Mouse (Mus musculus) heart, embryonic 15.5 days (tissue): Measurements from ENCODE around the gene Samhd1. TPM values are rescaled to one million over a fixed set of nuclear protein-coding genes. Genes with fewer than 3 reads are reported as not detected.

Experiments
- ATAC-seq: fragments of 200-750 bp; cut with Nextera tagmentation; replicated peaks from 2 replicates; pipeline ENCODE4 v1.8.0; 2017; ENCODE audit warnings: low read depth, moderate TSS enrichment; ENCODE audit not compliant: insufficient number of reproducible peaks, insufficient read depth, low FRiP score
- H3K27ac ChIP-seq: fragments of 300-500 bp; sonication (generic); 2 replicates; pipeline ENCODE4 v1.5.1; 2015; ENCODE audit warnings: mild to moderate bottlenecking, inconsistent platforms
- H3K27me3 ChIP-seq: fragments of 300-500 bp; sonication (generic); 2 replicates; pipeline ENCODE4 v1.6.1; 2015; ENCODE audit warnings: inconsistent platforms
- H3K36me3 ChIP-seq: fragments of 300-500 bp; sonication (generic); 2 replicates; pipeline ENCODE4 v1.6.1; 2015; ENCODE audit warnings: mild to moderate bottlenecking, inconsistent platforms
- H3K4me1 ChIP-seq: fragments of 300-500 bp; sonication (generic); replicated peaks from 2 replicates; pipeline ENCODE4 v1.6.1; 2015; ENCODE audit warnings: inconsistent platforms
- H3K4me2 ChIP-seq: fragments of 300-500 bp; sonication (generic); 2 replicates; pipeline ENCODE4 v1.6.1; 2015; ENCODE audit warnings: inconsistent platforms, mild to moderate bottlenecking, moderate library complexity
- H3K4me3 ChIP-seq: fragments of 300-500 bp; sonication (generic); 2 replicates; pipeline ENCODE4 v1.5.1; 2015; ENCODE audit warnings: mild to moderate bottlenecking, inconsistent platforms
- H3K9ac ChIP-seq: fragments of 300-500 bp; sonication (generic); 2 replicates; pipeline ENCODE4 v1.6.1; 2015; ENCODE audit warnings: mild to moderate bottlenecking, inconsistent platforms
- H3K9me3 ChIP-seq: fragments of 300-500 bp; sonication (generic); replicated peaks from 2 replicates; pipeline ENCODE4 v1.6.1; 2016; ENCODE audit warnings: inconsistent platforms
- WGBS: fragments of 180-500 bp; shearing (Covaris S2); methylation state at CpG from one replicate; pipeline ENCODE4 v1.1.7; 2015; ENCODE audit warnings: mixed read lengths; 5-methylcytosine and 5-hydroxymethylcytosine counted together
- polyA plus RNA-seq: library from polyadenylated mRNA; unstranded; fragments of >200 nt; fragmentation: Nextera tagmentation; extraction: Ambion mirVana; gene quantifications from 2 replicates; pipeline ENCODE4 v1.2.1, GENCODE M21; 2015

Gene Samhd1
- polyA plus RNA-seq, 1 experiment from 2014 or later: 14.2 TPM

DNA sequence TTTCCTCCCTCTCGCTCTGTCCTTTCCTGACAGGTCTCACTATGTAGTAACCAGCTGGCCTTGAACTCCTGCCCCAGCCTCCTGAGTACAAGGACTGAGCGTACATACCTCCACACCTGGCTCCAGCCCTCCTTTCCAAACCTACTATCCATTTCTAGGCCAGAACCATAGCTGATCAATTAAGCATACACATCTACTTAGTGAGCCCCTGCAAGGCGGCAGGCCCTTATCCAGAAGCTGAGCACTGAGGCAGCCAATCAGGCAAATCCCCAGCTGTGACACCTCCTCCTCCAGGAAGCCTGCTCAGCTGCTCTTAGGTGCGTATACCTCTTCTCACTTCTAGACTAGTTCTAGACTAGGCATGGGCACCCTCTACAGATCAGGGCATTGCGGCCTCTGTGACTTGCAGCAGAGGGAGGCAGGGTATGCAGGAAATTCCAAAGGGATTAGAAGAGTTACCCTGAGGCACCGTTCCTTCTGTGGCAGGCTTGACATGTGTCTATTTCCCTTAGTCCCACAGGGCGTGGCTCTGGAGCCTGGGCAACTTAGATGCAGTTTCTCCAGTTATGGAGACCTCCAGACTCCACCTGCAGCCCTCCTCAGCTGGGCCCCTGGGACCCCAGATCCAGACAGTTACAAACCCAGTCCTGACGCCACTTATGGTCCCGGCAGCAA is 62.6 kb downstream of the Samhd1 start:
- ATAC-seq: no peak
- no peak overlapping the region for H3K9ac ChIP-seq

DNA sequence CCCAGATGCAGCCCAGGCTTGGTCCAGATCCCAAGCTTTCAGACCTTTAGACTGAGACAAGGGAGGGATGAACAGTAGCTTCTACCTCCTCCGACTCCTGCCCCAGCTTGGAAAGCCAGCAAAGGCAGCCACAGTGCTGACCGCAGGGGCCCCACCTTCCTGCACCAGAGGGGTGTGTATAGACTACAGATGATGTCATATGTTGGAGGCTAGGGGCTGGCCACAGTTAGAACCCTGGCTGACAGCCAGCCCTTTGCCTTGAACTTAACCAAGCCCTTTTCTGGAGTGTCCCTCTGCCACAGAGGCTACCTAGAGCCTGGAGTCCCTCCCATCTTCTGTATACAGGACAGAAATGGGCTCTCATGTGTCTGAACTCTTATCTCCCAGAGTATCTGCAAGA is 63.5 kb downstream of the Samhd1 start:
- Histone ChIP-seq H3K9me3 (no peaks in the 10 kb centered on the region), H3K27ac (peak overlapping the region; percentile 85), H3K4me1 (peaks cover 95% of the 10 kb centered on the region), H3K4me2 (peak overlapping the region; percentile 24), H3K36me3 (no peaks in the 10 kb centered on the region), H3K9ac (peak overlapping the region; percentile 18; the same call in 1 of the 2 replicates), H3K27me3 (no peaks in the 10 kb centered on the region), H3K4me3 (no peak overlapping the region)
- WGBS: 7% methylated on average over 2 of the region's 2 CpGs
- peak; percentile 74 for ATAC-seq

More for the DNA sequence above, 62.6 kb downstream of the Samhd1 start:
- Histone ChIP-seq H3K27me3 (no peaks in the 10 kb centered on the region), H3K4me3 (no peak overlapping the region), H3K4me2 (no peak overlapping the region), H3K27ac (peak overlapping the region; percentile 85), H3K4me1 (peaks cover 95% of the 10 kb centered on the region), H3K9me3 (no peaks in the 10 kb centered on the region), H3K36me3 (no peaks in the 10 kb centered on the region)
- 61% methylated on average over 9 of the region's 9 CpGs for WGBS

DNA sequence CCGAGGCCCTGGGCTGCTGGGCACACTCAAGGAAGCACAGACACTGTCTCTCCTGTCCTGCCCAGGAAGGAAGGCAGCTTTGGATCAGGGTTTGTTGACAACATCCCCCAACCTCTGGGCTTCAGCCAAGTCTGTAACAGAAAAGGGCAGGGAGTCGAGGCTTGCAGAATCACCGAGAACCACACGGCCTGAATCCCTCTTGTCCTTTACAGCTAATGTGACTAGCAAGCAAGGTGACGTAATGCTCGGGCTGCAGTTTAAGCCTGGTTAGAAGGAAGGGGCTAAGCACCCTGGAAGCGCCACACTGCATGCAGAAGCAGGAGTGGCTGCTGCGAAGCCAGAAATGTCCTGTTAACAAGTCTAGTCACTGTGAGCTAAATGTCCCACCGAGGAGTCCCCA is 64.7 kb downstream of the Samhd1 start:
- Histone ChIP-seq H3K27ac (peak overlapping the region; percentile 85), H3K36me3 (no peaks in the 10 kb centered on the region), H3K9me3 (no peaks in the 10 kb centered on the region), H3K9ac (peak overlapping the region; percentile 43), H3K4me3 (no peak overlapping the region), H3K27me3 (no peaks in the 10 kb centered on the region), H3K4me2 (peak overlapping the region; percentile 28), H3K4me1 (peaks cover 95% of the 10 kb centered on the region)
- WGBS: 9% methylated on average over 9 of the region's 9 CpGs
- ATAC-seq: peak; percentile 25

DNA sequence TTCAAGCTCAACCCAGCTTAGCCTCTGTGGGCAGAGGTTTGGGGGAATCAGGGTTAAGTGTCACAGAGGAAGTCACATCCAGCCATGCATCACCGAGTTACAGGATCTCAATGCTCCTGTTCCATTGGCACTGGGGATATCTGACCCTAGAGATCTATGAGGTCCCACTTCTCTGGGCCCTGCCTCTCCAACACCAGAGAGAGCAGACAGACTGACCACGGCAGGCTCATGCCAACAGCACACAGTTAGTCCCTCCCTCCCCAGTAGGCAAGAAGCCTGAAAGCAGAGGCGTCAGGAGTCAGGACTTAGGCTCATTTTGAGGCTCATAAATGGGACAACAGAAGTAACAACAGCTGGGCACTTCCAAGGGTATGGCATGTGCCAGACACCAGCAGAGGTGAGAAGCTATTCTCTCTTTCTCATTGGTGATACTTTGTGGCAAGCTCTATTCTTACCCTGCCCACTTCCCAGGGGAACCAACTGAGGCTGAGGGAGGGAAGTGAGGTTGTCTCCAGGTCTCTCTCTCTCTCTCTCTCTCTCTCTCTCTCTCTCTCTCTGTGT is 65.2 kb downstream of the Samhd1 start:
- no peak overlapping the region for H3K4me3 ChIP-seq

DNA sequence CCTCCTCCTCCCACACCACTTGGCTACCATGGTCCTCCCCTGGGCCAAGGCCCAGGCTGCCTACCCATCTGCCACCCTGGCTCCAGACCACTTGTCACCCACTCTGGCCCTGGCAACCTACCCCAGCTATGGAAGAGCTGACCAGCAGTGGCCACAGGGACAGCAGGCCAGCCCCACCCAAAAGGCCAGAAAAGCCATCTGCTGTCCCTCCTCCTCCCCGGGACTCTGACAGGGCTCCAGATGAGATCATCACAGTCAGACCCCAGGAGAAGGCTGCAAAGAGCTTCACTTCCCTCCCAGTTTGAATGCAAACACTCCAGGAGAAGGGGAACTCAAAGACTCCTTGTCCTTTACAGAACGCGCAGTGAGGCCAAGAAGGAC is 65.7 kb downstream of the Samhd1 start:
- Histone ChIP-seq H3K27ac (peak overlapping the region; percentile 85), H3K27me3 (no peaks in the 10 kb centered on the region), H3K9ac (no peak overlapping the region), H3K36me3 (no peaks in the 10 kb centered on the region), H3K9me3 (no peaks in the 10 kb centered on the region), H3K4me2 (no peak overlapping the region), H3K4me3 (no peak overlapping the region), H3K4me1 (peaks cover 95% of the 10 kb centered on the region)
- 36% methylated on average over 3 of the region's 3 CpGs for WGBS
- ATAC-seq: no peak

More for the DNA sequence above, 65.2 kb downstream of the Samhd1 start:
- Histone ChIP-seq H3K4me2 (no peak overlapping the region; the same call in 1 of the 2 replicates), H3K9ac (0 out of 2 replicates have a peak overlapping the region, but pooled peaks have one; percentile 43), H3K36me3 (no peaks in the 10 kb centered on the region), H3K4me1 (peaks cover 95% of the 10 kb centered on the region), H3K27me3 (no peaks in the 10 kb centered on the region), H3K9me3 (no peaks in the 10 kb centered on the region), H3K27ac (peak overlapping the region; percentile 85)
- ATAC-seq: no peak
- 18% methylated on average over 3 of the region's 3 CpGs for WGBS

DNA sequence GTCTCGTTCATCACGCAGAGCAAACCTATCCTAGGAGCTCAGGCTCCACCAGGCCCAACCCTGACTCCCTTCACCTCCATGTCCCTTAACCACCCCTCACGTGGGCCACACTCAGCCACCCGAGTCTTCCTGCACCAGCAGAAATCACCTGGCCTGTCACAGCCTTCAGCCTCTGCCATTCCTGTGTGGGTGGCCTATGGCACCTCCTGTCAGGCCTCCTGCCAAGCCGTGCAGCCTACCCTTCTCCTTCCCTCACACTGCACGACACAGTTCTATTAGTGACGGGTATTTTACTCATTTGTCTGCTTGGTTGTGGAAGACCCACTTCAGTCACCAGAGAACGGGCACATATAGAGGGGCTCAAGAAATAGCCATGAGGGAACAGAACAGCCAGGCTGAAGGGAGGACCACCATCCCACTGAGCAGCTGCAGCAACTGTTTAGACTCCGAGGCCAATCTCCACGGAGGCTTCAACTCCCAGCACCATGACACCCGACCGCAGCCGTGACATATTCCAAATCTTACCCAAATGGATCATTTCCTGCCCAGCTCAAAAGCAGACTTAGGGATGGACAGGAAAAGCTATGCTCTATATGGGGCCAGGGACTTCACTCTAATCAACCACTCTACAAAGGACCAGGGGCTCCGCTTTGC is 66.2 kb downstream of the Samhd1 start:
- 54% methylated on average over 14 of the region's 14 CpGs for WGBS
- H3K9me3 ChIP-seq: no peaks in the 10 kb centered on the region
- H3K4me2 ChIP-seq: no peak overlapping the region
- no peaks in the 10 kb centered on the region for H3K27me3 ChIP-seq
- H3K4me1 ChIP-seq: peaks cover 95% of the 10 kb centered on the region
- no peak for ATAC-seq
- H3K4me3 ChIP-seq: no peak overlapping the region
- H3K9ac ChIP-seq: no peak overlapping the region
- H3K36me3 ChIP-seq: no peaks in the 10 kb centered on the region
- peak overlapping the region; percentile 85 for H3K27ac ChIP-seq

DNA sequence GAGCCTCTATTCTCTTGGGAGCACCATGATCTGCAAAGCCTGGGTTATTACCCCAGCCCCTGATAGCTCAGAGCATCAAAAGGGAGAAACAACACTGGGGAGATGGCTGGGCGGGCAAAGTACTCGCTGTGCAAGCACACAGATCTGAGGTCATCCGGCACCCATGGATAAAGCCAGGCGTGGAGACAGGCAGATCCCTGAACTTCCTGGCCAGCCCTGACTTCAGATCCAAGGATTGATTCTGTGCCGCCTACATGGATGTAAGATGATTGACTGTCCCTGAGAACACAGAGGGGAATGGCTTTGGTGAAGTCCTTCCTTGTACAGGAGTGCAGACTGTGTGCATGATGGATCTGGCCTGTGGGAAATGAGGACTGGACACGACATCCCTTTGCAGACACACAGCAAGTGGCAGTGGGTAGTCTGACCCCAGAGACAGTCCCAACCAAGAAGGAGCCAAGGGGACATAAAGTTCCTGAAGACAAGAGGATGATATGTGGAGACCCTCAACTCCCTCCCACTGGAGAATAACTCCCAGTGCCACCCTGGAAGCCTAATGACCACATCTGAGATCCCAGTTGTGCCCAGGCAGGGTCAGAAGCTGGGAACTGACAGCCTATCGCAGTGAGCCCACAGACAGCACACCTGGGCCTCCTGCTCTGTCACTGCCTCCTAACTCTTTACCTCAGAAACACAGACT is 68.2 kb downstream of the Samhd1 start:
- ATAC-seq: no peak
- Histone ChIP-seq H3K36me3 (no peaks in the 10 kb centered on the region), H3K9me3 (no peaks in the 10 kb centered on the region), H3K4me1 (peaks cover 90% of the 10 kb centered on the region), H3K4me3 (no peak overlapping the region), H3K4me2 (no peak overlapping the region), H3K9ac (no peak overlapping the region), H3K27me3 (no peaks in the 10 kb centered on the region), H3K27ac (peak overlapping the region; percentile 46)
- 68% methylated on average over 7 of the region's 7 CpGs for WGBS

DNA sequence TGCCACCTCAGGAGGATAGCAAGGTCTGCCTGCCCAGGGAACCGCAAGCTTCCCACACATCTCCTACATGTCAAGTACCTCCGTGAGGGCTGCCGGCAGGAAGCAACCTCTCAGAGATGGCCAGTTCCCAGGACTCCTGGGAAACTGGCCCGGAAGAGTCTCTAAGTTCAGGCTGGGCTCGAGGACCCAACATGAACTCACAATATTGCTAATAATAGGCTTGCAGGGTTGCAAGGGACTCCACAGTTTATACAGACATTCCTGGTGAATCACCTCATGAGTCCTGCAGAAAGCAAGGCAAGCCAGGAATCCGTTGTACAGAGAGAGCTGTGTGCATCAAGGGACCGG is 69.2 kb downstream of the Samhd1 start:
- H3K4me2 ChIP-seq: peak overlapping the region; percentile 25; the same call in 1 of the 2 replicates
- ATAC-seq: peak; percentile 36
- H3K27ac ChIP-seq: peak overlapping the region; percentile 87
- H3K4me3 ChIP-seq: no peak overlapping the region
- no peaks in the 10 kb centered on the region for H3K27me3 ChIP-seq
- no peaks in the 10 kb centered on the region for H3K9me3 ChIP-seq
- H3K9ac ChIP-seq: peak overlapping the region; percentile 19; the same call in 1 of the 2 replicates
- H3K4me1 ChIP-seq: peaks cover 79% of the 10 kb centered on the region
- WGBS: 26% methylated on average over 7 of the region's 7 CpGs
- no peaks in the 10 kb centered on the region for H3K36me3 ChIP-seq

DNA sequence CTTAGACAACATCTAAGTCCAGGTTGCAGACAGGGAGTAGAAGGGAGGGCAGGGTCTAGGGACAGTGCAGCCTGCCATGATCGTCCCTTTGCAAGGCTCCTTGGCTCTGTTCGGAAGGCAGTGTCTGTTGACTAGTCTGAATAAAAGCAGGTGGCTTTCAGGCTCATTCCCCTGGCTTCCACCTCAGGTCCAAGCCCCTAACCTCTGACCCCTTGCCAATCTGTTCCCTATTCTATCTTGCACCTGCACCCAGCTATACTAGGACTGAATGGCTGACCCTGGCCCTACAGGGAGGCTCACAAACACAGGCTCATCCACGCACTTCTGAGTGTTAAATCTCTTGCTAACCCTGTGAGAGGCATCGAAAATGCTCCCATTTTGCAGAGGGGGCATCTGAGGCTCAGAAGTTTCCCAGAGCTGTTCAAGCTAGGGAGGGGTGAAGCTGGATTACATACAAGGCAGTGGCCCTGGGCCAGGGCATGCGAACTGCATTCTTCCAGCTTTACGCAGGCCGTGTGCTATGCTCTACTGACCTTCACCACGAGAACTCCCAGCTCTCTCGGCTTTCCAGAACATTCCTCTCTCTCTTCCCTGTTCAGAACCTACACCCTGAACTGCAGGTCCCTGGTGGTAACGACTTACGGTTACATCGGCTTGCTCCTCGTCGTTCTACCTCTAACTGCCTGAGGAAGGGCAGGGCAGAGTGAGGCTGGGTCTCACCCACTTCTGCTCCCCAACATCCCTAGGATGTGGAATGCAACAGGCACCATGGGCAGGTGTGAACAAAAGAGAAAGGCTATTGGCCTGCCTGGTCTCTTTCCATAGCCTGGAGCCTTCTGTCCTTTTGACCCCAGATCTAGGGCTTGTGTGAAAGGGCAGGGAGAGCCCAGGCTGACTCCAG is 69.8 kb downstream of the Samhd1 start:
- peak overlapping the region; percentile 25; the same call in 1 of the 2 replicates for H3K4me2 ChIP-seq
- no peaks in the 10 kb centered on the region for H3K9me3 ChIP-seq
- WGBS: 63% methylated on average over 14 of the region's 14 CpGs
- no peak overlapping the region for H3K4me3 ChIP-seq
- peaks cover 73% of the 10 kb centered on the region for H3K4me1 ChIP-seq
- H3K9ac ChIP-seq: peak overlapping the region; percentile 19; the same call in 1 of the 2 replicates
- peaks cover under 1% of the 10 kb centered on the region; the same call in 1 of the 2 replicates for H3K36me3 ChIP-seq
- peak overlapping the region; percentile 87 for H3K27ac ChIP-seq
- no peaks in the 10 kb centered on the region for H3K27me3 ChIP-seq
- ATAC-seq: peak; percentile 39

DNA sequence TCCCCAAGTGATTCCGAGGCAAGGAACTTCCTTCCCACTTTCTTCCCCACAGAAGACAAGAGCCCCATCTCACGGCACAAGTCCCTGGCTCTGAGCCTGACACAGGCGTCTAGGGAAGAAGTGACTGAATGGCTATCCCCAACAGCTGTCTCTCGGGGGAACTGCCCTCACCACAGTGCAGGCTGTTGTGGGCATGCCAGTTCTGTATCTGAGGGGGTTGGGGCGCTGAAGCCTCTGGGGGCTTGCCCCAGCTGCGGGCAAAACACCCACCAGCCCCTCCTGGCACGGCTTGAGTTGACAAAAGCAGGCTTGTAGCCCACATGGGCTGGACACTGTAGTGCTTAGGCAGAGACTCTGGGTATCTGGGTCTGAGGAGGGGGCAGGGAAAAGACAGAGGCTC is 70.9 kb downstream of the Samhd1 start:
- H3K4me2 ChIP-seq: no peak overlapping the region
- 0 out of 2 replicates have a peak overlapping the region, but pooled peaks have one; percentile 9 for H3K9ac ChIP-seq
- peaks cover 10% of the 10 kb centered on the region for H3K36me3 ChIP-seq
- peak overlapping the region; percentile 87 for H3K27ac ChIP-seq
- no peaks in the 10 kb centered on the region for H3K9me3 ChIP-seq
- WGBS: 54% methylated on average over 7 of the region's 7 CpGs
- no peak for ATAC-seq
- peaks cover 66% of the 10 kb centered on the region for H3K4me1 ChIP-seq
- no peaks in the 10 kb centered on the region for H3K27me3 ChIP-seq
- H3K4me3 ChIP-seq: no peak overlapping the region
